Mouse (Mus musculus) splenic B cell, adult 2 months (primary cell): ENCODE measurements around the gene Pcbp4.

Source experiments
- DNase-seq: peaks from one replicate; pipeline ENCODE4 v3.0.0-alpha.2; 2011; ENCODE audit warnings: low read depth, low spot score
- H3K27me3 ChIP-seq: 2 replicates; pipeline ENCODE4 v1.6.1; 2012; ENCODE audit warnings: mild to moderate bottlenecking, low read length, moderate library complexity, mixed read lengths; ENCODE audit not compliant: control insufficient read depth, poor library complexity, insufficient read depth, severe bottlenecking
- H3K36me3 ChIP-seq: 2 replicates; pipeline ENCODE4 v1.6.1; 2012; ENCODE audit warnings: mild to moderate bottlenecking, low read length, moderate library complexity, mixed read lengths; ENCODE audit not compliant: control insufficient read depth, poor library complexity, insufficient read depth, severe bottlenecking

Pcbp4 gene

GRCm38 (mm10) chr9:106509356-106509755, 56.3 kb downstream of the Pcbp4 start:
- DNase-seq = no peak
- Histone ChIP-seq H3K27me3 (no peaks in the 10 kb centered on the region), H3K36me3 (no peaks in the 10 kb centered on the region)

GRCm38 (mm10) chr9:106512729-106513450, 59.8 kb downstream of the Pcbp4 start:
- H3K27me3 ChIP-seq = no peaks in the 10 kb centered on the region
- DNase-seq = no peak
- H3K36me3 ChIP-seq = no peaks in the 10 kb centered on the region

- H3K27me3 ChIP-seq = no peaks in the 10 kb centered on the region
- H3K36me3 ChIP-seq = no peaks in the 10 kb centered on the region
- no peak for DNase-seq
These were observed 60.5 kb downstream of the Pcbp4 start for GRCm38 (mm10) chr9:106513566-106513965.
